Mouse (Mus musculus): Measurements from ENCODE around the gene Fam25c. TPM values are rescaled to one million over a fixed set of nuclear protein-coding genes. Genes with fewer than 3 reads are reported as not detected.

Fam25c gene
- total and polyA plus RNA-seq, 3 experiments: not detected

GRCm38 (mm10) chr14:34398901-34399300 is 43.7 kb upstream of the Fam25c start:
- Histone ChIP-seq H3K27me3 (replicated peaks) (no peaks in the 10 kb centered on the region), H3K27ac (ENCODE audit: insufficient read depth, low read depth) (no peak overlapping the region), H3K4me2 (ENCODE audit: insufficient read depth, low read depth, poor library complexity, severe bottlenecking) (no peak overlapping the region), H3K4me1 (ENCODE audit: control insufficient read depth in 1 of 2, insufficient read depth in 2 of 2) (peaks cover 0 to 6% of the 10 kb centered on the region in 2 experiments; a peak in 3 of 4 replicates), H3K9me3 (replicated peaks; ENCODE audit: low read length) (no peaks in the 10 kb centered on the region), H3K36me3 (replicated peaks in 1 of 2; ENCODE audit: control insufficient read depth in 1 of 2, insufficient read depth in 1 of 2, low read length in 1 of 2) (peaks cover 0 to 16% of the 10 kb centered on the region in 2 experiments), H3K79me2 (replicated peaks; ENCODE audit: control insufficient read depth, extremely low read depth, insufficient read depth, poor library complexity, severe bottlenecking) (no peaks in the 10 kb centered on the region), H3K4me3 (replicated peaks in 1 of 3; ENCODE audit: low read depth in 2 of 3, low read length in 2 of 3, poor library complexity in 1 of 3) (no peak overlapping the region), H3K9ac (ENCODE audit: insufficient read depth, low read depth) (no peak overlapping the region)
- dilution Hi-C loops (cut with MboI; ENCODE audit: extremely low pct_ligation_motif_present, extremely low pct_unique_long_range_greater_than_20kb, low sequenced_read_pairs): no loop called here
- TF ChIP-seq NELFE (IDR thresholded peaks at IDR 0.05; ENCODE audit: low read depth, low read length) (no peak), MAZ (IDR thresholded peaks at IDR 0.05; ENCODE audit: low read depth, low read length) (no peak), JUN (IDR thresholded peaks at IDR 0.05; ENCODE audit: insufficient read depth, low read depth, low read length) (no peak), USF1 (IDR thresholded peaks at IDR 0.05; ENCODE audit: low read depth, low read length) (no peak), E2F4 (IDR thresholded peaks at IDR 0.05; ENCODE audit: insufficient replicate concordance, low read depth, low read length) (no peak), CHD2 (IDR thresholded peaks at IDR 0.05; ENCODE audit: low read length) (no peak), PAX5 (IDR thresholded peaks at IDR 0.05; ENCODE audit: low read length) (no peak), TCF12 (IDR thresholded peaks at IDR 0.05; ENCODE audit: low read depth, low read length) (no peak), BHLHE40 (IDR thresholded peaks at IDR 0.05; ENCODE audit: low read depth, low read length) (no peak), JUND (conservative IDR thresholded peaks at IDR 0.05; ENCODE audit: low read depth, low read length) (no peak), ZC3H11A (IDR thresholded peaks at IDR 0.05; ENCODE audit: low read depth, low read length) (no peak), KAT2A (IDR thresholded peaks at IDR 0.05; ENCODE audit: insufficient replicate concordance, low read length) (no peak), RCOR1 (conservative IDR thresholded peaks at IDR 0.05; ENCODE audit: low read depth, low read length) (no peak), ELF1 (IDR thresholded peaks at IDR 0.05; ENCODE audit: low read depth, low read length) (no peak), SIN3A (IDR thresholded peaks at IDR 0.05; ENCODE audit: low read length) (no peak)
- in situ Hi-C loops (cut with MboI; ENCODE audit: low pct_ligation_motif_present, low pct_unique_long_range_greater_than_20kb, low sequenced_read_pairs): no loop called here
- DNase-seq (ENCODE audit: extremely low read depth): no peak

GRCm38 (mm10) chr14:34397871-34398270 is 42.6 kb upstream of the Fam25c start:
- dilution Hi-C loops (cut with MboI; ENCODE audit: extremely low pct_ligation_motif_present, extremely low pct_unique_long_range_greater_than_20kb, low sequenced_read_pairs): no loop called here
- TF ChIP-seq USF2 (conservative IDR thresholded peaks at IDR 0.05; ENCODE audit: low read depth, low read length): no peak
- TF ChIP-seq RAD21 (IDR thresholded peaks at IDR 0.05; ENCODE audit: low read depth, low read length): no peak
- TF ChIP-seq TBP (conservative IDR thresholded peaks at IDR 0.05; ENCODE audit: low read depth, low read length): no peak
- no peak for TF ChIP-seq ZNF384 (IDR thresholded peaks at IDR 0.05; ENCODE audit: low read depth, low read length)
- no peak for TF ChIP-seq ZC3H11A (IDR thresholded peaks at IDR 0.05; ENCODE audit: low read depth, low read length)
- TF ChIP-seq MAFK (IDR thresholded peaks at IDR 0.05; ENCODE audit: insufficient replicate concordance, low read length): no peak
- TF ChIP-seq E2F4 (IDR thresholded peaks at IDR 0.05; ENCODE audit: insufficient replicate concordance, low read depth, low read length): no peak
- TF ChIP-seq ETS1 (conservative IDR thresholded peaks at IDR 0.05; ENCODE audit: low read depth, low read length): no peak
- H3K4me3 ChIP-seq (replicated peaks in 1 of 3; ENCODE audit: low read depth in 2 of 3, low read length in 2 of 3, poor library complexity in 1 of 3): no peak overlapping the region

More at GRCm38 (mm10) chr14:34397871-34398270, 42.6 kb upstream of the Fam25c start:
- DNase-seq (ENCODE audit: extremely low read depth): no peak
- no peak overlapping the region for H3K9ac ChIP-seq (ENCODE audit: insufficient read depth, low read depth)
- peaks cover 0 to 13% of the 10 kb centered on the region in 2 experiments for H3K36me3 ChIP-seq (replicated peaks in 1 of 2; ENCODE audit: control insufficient read depth in 1 of 2, insufficient read depth in 1 of 2, low read length in 1 of 2)
- H3K4me1 ChIP-seq (ENCODE audit: control insufficient read depth in 1 of 2, insufficient read depth in 2 of 2): no peaks in the 10 kb centered on the region
- no peaks in the 10 kb centered on the region for H3K79me2 ChIP-seq (replicated peaks; ENCODE audit: control insufficient read depth, extremely low read depth, insufficient read depth, poor library complexity, severe bottlenecking)
- no peak overlapping the region for H3K4me2 ChIP-seq (ENCODE audit: insufficient read depth, low read depth, poor library complexity, severe bottlenecking)
- no peak overlapping the region for H3K27ac ChIP-seq (ENCODE audit: insufficient read depth, low read depth)
- H3K27me3 ChIP-seq (replicated peaks): no peaks in the 10 kb centered on the region
- no peaks in the 10 kb centered on the region for H3K9me3 ChIP-seq (replicated peaks; ENCODE audit: low read length)
- in situ Hi-C loops (cut with MboI; ENCODE audit: low pct_ligation_motif_present, low pct_unique_long_range_greater_than_20kb, low sequenced_read_pairs): no loop called here
